Mouse (Mus musculus): ENCODE data around the gene Myadml2.
A peak's percentile ranks its signal among the peaks of the same experiment; 100 is the strongest.

Gene Myadml2

DNA sequence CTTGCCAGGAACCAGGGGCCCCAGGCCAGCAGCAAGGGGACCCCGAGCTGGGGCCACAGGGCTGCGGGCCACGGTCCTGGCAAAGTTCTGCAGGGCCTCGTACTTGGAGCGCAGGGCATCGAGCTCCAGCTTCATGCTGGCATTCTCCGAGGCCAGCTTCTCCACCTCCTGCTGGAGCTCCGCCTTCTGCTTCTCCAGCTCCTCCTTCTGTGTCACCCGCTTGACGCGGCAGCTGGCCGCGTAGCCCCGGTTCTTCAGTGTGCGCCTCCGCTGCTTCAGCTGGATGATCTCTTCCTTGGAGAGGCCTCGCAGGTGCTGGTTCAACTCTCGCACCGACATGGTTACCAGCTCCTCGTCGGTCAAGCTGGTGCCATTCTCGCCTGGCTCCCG is 18.6 kb downstream of the Myadml2 start:
- DNase-seq (ENCODE audit: low spot score): no peak

DNA sequence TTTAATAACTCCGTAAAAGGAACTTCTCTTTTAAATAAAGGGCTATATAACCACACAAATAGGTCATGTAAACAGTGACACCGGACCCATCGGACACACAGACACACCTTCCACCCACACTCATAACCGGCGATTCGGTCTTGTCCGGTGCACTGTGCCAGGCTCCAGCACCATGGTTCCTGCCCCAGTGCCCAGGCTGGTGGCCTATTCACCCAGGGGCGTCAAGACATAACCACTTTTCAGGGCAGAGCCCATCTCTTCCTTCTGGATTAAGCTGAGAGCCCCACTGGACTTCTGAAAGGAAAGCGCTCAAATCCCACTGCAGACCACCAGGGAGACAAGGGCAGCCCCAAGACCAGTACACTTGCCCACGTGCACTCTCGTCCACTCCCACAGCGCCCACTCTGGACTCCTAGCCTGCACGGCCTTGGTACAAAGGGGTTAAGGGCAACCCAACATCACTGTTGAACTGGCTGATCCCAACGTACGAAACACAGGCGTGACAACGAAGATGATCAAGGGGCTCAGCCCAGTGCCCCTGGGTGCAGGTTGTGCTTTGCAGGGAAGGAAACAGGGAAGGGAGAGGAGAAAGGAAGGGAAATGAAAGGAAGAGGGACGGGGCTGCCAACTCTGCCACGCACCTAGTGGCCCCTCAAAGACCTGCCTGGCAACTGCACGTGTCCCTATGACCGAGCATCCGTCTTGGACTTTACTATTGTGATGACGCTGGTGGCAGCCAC is 19.2 kb downstream of the Myadml2 start:
- no peak for DNase-seq (ENCODE audit: low spot score)

DNA sequence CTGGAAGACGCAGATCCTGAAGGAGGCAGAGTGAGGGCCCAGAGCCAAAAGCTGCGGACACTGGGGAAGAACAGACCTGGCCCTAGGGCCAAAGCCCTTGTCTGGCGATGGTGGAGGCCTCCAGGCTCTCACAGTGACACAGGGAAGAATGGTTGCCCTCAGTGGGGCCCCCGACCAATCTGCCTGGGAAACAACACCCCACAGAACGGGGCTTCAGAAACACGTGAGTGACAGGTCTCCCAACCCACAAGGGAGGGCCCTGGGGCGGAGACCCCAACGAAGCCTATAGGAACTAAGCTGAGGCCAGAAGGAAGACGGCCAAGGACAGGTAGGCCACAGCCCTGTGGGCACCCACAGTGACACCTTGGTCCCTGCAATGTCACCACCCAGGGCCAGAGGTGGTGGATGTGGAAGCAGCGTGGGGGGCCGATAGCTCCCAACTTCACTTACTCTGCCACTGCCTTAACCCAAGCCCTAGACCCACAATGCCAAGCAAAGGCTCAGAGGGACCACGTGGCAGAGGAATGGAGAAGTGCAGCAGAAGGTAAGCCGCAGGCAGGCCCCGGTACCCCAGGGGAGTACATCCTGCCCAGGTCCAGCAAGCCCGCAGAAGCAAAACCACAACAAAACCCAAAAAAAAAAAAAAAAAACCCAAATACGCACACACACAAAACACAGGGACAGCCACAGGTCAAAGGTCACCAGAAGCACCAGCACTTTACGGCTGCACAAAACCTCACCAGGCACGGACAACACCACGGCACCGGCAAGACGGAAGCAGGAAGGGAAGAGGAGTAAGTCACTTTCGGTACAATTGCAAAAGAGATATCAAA is 20.3 kb downstream of the Myadml2 start:
- DNase-seq (ENCODE audit: low spot score): no peak

DNA sequence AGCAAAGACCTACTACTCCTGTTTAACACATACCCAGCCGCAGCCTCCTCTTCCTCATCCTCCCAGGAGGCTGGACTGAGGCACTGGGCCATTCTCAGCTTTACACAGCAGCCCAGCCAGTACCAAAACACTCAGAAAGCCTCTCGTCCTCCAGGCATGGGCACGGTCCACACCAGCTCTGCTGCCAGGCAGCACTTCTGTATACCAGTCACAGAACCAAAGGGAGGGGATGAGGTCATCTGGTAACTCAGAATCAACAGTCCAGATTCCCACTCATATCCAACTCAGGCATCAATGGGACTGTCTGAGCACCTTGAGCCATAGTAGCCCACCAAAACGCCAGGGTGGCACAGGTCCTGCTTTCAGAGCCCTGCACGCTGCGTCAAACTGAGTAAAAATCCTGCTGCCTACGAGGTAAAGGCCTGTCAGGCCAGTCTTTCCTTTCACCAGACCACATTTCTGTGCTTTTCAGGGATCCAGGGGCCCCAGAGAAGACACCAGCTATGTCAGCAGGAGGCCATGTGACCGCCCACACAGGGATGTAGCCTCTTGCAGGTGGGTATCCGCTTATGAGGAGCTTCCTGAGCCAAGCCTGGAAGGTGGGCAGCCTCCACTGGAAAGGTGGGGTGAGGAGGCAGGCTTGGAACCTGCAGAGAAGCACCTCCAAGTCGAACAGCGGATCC is 21.0 kb downstream of the Myadml2 start:
- DNase-seq (ENCODE audit: low spot score): no peak

DNA sequence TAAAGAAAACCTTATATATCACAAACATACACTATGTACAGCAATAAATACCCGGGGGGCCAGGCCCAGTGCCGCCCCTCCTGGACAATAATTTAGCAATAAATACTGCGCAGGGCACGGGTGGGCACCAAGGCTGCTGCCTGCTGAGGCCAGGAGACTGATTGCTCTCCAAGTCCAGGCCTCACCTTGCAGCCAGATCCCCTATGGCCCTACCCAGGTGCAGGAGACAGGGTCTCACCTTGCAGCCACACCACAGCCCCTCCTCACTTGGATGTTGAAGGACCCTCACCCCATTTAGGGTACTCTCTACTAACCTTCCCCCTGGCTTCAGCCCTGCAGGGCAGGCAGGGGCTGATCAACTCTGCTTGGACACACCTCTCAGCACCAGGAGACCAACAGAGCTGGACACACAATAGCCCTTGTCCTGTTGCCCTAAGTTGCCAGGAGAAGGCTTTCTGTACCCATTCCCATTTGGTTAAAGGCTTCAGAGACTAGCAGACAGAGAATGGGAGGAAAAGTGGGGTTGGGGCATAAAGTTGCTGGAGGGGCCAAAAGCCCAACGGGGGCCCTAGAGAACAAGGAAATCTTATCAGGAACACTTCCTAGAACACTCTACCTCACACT is 22.7 kb downstream of the Myadml2 start, which contains the start of gene Sirt7:
Sirt7 (minus strand) TSS at position 89 of the 624 bp plus-strand sequence.
- no peak for DNase-seq (ENCODE audit: low spot score)

DNA sequence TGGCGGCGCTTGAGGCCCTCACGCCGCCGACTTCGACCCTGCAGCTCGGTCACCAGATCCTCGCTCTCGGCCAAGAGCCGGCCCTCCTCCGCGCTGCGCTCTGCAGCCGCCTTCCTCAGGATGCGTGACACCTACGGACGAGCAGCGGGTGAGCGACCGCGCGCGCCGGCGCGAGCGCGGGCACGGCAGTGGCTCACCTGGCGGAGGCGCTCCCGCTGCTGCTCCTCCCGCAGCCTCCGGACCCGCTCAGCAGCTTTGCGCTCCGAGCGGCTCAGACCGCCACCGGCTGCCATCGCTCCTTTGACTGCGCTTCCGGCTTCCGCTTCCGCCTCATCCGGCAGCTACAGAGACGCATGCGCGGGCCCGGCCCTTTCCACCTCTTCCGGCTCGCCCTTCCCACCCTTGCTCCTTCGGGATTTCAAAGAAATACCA is 23.3 kb downstream of the Myadml2 start:
- peak; percentile 72 for DNase-seq (ENCODE audit: low spot score)

DNA sequence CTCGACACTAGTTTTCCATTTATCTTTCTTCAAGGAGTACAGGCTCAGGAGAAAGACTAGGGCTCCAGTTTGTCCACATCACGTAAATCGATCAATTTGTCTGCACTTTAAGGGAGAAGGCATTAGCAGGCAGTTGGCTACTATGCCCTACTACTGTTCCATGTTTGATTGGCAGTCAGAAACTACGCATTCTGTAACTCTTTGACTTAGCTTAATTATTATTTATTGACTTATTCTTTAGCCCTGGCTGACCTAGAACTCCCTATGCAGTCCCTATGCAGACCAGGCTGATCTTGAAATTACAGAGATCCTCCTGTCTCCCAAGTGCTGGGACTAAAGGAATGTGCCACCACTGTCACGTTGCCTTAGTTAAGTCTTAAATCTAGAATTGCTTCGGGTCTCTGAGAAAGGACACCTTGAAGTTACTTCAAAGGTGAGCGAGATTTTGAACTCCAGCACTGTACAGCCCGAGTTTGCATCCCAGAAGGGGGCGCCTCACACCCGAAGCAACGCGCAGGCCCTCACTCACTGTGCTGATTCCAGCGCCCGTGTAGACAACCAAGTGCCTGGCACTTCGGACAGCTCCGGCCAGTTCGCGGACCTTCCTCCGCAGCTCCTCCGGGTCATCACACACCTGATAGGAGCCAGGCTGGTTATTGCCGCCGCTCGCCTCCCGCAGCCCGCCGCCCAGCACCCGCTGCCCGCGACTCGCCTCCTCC is 23.8 kb downstream of the Myadml2 start:
- no peak for DNase-seq (ENCODE audit: low spot score)

DNA sequence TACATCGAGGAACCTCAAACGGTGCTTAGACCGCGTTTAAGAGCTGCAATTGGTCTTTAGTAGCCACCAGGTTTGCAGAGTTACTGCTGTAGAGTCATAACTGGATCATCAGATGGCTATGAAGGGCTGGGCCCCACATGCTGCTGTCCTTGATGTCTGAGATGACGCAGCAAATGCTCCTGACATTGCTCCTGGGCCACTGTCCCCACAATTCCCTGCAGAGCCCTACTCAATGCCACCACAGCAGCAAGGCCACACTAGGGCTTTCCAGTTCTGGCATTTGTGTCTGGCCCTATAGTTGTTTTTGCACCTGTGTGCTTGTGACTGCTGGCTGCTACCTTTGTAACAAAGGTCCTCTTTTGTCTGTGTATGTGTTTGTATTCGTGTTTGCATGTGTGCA is 25.2 kb downstream of the Myadml2 start:
- no peak for DNase-seq (ENCODE audit: low spot score)

DNA sequence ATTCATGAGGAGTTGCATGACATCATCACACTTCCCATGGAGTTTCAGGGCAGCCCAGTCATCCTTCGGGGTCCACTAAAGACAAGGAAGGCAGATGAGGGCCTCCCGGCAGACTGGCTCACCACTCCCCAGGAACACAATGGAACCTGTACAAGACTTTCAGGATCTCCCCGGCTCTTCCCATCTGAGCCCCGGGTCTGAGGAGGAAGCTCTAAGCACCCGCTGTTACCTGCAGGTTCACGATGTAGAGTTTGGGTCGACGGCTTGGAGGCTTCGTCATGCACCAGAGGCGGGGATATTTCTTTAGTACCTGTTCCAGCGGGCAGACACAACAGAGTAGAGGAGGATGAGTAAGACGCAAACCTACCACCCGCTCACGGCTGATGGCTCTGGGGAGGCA is 27.8 kb downstream of the Myadml2 start:
- DNase-seq (ENCODE audit: low spot score): no peak

DNA sequence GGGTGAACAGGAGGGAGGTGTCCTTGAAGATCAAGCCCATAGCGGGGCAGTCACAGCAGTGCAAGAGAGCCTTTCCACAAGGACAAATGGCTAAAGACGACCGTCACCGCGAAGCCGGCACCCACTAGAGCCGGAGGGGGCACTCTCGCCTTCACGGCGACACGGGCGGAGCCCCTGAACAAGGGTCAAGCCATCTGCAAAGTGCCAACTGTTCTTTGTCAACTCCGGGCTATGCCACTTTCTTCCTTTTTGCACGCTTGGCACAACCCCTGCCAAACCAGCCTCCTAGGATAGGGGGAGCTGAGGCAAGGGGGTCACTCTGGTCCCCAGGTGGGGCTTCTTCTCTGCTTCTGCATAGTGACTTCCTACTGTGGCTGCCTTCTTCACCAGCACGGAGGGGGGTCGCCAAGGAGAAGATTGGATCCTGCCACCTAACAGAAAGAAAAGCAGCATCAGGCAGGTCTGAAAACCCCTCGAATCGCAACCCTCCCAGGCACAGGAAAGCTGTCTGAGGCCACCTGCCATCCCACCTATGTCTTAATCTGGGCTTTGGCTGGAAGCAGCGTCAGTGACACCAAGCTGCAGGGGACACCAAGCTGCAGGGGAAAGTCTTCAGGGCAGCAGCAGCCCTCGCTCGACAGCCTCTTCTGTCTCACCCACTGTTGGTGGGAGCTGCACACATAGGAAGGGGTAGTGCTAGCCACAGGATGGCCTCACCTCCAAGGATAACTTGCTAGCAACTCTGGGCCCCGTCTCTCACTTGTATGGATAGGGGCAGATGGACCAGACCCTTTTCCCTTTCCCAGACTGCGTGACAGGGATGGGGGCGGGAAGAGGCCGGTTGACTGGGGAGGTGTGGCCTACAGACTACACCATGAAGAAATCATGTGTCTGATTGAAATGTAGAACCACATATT is 29.1 kb downstream of the Myadml2 start:
- no peak for DNase-seq (ENCODE audit: low spot score)

DNA sequence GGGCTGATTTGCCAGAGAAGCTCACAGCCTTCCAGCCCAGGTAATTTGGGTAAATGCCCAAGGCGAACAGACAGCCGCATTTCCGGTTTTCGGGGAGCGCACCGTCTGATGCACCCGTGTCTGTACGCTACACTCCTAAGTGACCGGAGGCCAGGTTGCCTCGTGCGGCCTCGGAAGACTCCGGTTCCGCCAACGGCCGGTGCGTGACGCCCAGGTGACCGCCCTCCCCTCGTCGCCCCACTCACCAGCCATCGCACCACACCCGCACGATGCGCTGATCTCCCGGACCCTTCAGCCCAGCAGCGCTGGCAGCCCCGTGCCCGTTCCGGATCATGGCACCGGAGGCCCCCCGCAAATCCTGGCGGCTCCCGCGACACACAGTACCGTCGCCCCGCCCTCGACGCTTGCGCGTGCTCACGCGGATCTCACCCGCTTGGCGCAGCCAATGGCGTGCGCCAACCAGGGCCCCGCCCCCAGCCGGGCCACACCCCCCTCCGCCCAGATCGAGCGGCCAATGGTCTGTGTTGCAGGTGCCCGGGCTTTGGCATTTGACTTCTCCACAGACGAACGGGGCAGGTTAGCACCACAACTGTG is 30.3 kb downstream of the Myadml2 start, which contains the start of gene Pcyt2:
Pcyt2 (minus strand) TSS at position 418 of the 594 bp plus-strand sequence.
- DNase-seq (ENCODE audit: low spot score): peak; percentile 84

DNA sequence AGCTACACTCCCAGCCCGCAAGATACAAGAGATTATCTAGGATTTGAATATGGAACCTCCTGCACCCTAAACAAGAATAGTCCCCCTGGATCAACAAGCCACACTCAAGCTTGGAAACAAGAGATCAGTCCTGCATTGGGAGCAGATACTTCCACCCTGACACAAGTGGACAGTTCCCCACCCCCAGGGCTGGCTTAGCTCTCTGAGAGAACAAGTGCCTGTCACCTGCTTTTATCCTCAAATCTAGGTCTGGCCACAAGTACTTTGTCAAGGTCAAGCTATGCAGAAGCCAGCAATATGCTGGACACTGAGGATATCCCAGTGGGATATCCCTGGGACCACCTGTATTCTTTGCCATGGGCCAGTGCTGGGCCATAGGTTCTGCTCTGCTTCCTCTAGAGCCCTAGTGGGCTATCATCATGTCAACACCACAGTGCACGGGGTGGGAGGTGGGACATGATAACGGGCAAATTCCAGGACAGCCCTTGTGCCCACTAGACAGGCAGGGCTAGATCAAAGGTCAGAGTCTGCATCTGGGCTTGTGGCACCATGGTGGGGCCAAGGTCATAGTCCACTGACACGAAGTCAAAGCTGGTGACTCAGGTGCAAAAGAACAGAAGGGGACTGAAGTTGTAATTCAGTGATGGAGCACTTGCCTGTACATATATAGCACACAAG is 31.2 kb downstream of the Myadml2 start:
- DNase-seq (ENCODE audit: low spot score): no peak

DNA sequence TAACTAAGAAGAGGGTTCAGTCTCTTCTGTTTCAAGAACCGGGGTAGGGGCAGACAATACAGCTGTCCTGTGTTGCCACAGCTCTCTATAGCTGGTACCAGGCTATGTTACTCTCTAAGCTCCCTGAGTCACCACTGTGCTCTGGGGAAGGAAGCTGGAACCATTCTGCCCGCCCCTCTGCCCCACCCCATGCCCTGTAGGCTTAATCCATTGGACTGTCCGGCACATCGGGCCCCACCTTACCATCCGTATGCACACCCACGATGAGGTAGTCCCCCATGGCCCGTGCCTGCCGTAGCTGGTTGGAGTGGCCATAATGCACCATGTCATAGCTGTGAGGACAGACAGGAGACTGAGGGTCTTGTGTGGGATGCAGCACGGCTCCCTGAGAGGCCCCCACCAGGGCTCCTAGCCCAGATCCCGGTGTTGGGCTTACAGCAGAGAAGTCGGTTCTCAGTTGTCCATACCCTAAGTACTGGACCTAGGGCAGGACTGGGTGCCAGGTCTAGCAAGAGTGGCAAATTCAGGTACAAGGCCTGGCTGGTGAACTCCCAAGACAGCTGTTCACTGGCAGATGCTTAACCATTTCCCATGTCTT is 32.3 kb downstream of the Myadml2 start:
- no peak for DNase-seq (ENCODE audit: low spot score)

DNA sequence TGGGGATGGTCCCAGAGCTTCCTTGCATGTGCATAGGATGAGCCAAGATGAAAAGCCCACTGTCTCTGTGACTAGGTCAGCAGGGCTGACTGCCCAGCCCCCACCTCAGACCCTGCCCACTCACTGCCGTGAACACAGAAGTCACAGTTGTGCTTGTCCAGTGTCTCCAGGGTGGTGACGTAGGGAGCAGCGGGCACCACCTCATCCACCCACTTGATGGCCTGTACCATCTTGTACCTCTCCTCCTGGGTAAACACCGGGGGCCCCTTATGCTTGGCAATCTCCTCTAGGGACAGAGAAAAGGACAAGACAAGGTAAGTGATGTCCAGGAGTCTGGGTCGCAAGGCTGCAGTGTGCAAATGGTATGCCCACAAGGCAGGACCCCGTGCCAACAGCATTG is 32.8 kb downstream of the Myadml2 start:
- no peak for DNase-seq (ENCODE audit: low spot score)

DNA sequence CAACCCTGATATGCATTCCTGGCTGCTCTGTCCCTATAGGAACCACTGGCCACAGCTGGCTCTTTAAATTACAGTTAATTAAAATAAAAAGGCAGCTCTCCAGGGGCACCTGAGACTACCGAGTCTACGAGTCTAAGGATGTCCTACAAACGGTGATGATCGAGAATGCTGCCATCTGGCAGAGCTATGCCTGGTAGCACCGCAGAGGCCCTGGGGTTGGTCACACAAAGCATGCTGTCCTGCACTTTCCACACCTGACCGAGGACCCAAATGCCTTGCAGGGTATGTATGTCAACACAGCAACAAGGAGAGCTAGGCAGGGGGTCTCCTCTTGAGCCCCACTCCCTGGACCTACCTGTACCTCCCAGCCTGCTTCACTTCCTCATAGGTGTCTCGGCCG is 34.0 kb downstream of the Myadml2 start:
- DNase-seq (ENCODE audit: low spot score): no peak

DNA sequence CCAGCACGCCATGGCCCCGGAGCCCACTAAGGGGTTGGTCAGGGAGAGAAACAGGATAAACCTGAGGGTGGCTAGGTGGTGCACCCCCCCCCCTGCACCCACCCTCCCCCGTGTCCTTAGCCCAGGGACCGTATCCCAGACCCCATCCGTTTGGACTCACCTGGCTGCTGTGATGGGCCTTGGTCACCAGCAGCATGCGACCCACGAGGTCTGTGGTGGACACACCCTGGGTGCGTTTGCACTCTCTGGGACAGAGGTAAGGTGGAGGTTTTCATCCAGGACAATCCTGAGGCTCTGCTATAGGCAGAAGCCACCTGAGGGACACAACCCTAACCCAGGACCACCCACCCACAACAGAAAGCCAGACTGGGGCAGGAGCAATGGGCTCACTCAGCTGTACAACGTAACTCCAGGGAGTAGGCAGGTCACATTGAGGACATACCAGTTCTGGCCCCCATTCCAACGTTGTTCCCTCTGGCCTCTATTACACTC is 34.4 kb downstream of the Myadml2 start:
- no peak for DNase-seq (ENCODE audit: low spot score)

DNA sequence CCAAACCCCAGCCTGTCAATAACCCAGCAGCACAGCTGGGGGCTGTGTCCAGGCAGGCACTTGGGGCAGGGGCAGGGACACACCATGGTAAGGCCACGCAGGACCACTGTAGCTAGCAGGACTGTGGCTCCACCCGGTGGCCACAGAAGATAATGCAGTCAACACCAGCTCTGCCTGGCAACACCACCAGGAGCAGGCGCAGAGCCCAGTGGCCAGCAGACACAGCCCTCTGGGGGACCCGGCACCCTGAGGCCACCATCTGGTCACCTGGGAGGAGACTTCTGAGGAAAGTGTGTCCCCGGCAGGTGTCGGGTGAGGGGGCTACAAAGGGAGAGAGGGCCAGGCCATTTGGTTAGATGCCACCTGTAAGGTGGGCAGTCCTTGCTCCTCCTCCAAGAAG is 35.2 kb downstream of the Myadml2 start:
- no peak for DNase-seq (ENCODE audit: low spot score)

DNA sequence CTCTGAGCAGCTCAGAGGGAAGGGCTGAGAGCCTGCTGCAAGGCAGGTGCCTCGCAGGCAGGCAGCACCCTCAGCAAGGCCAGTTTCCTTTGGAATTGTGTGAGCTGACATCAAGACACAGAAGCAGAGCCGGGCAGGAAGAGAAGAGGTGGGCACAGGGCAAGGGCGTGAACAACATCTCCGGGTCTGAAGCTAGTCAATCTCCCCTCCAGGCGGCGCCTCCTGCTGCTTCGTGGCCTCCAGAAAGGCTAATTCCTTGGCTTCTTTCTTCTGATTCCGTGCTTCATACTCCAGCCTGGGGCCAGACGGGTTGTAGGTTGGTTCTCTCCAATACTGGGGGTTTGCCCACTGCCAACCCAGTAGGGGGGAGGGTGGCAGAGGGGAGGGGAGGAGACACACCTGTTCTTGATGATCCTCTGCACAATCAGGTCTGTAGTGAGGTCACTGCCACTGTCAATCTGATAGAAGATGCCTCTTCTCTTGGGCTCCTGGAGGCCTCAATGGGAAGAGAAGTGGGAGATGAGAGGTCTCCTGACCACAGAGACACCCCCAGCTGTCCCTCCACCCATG is 37.4 kb downstream of the Myadml2 start:
- no peak for DNase-seq (ENCODE audit: low spot score)

DNA sequence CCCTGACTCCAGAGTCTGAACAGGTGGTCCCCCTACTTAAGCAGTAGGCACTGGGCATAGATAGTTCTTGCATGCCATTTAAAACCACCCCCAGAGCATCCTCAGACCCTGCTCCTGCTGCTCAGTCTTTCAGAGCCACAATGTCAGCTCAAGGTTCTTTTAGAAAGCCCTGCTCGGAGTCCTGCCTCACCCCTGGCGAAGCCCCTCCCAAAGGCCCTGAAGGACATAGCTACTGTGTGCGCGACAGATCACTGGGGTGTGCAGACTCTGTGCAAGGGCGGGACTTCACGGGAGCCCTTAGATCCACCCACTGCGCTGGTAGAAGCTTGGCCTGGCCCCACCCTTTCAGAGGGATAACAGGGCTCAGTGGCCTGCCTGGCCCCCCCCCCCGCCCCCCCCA is 38.7 kb downstream of the Myadml2 start:
- DNase-seq (ENCODE audit: low spot score): peak; percentile 58
